Mouse (Mus musculus) myocyte (in vitro differentiated cells): ENCODE measurements around the gene Kctd5. TPM values are rescaled to one million over a fixed set of nuclear protein-coding genes. Genes with fewer than 3 reads are reported as not detected.
"Not testable (repeated sequence)": the region's sequence is repeated elsewhere in the genome, so short reads cannot be mapped to it uniquely, and the experiment has no call there.

Source experiments
- H3K27me3 ChIP-seq: one replicate; pipeline ENCODE4 v1.6.1; 2011; ENCODE audit not compliant: control insufficient read depth, insufficient read depth, insufficient read length
- H3K36me3 ChIP-seq: one replicate; pipeline ENCODE4 v1.6.1; 2011; ENCODE audit not compliant: control insufficient read depth, insufficient read depth
- H3K4me2 ChIP-seq: one replicate; pipeline ENCODE4 v1.6.1; 2011; ENCODE audit warnings: low read depth, control low read depth
- H3K4me3 ChIP-seq: one replicate; pipeline ENCODE4 v1.5.1; 2011; ENCODE audit warnings: mild to moderate bottlenecking, control low read depth, moderate library complexity
- H3K79me2 ChIP-seq: one replicate; pipeline ENCODE4 v1.6.1; 2011; ENCODE audit not compliant: control insufficient read depth, insufficient read depth
- H3ac ChIP-seq: one replicate; pipeline ENCODE4 v1.6.1; 2011; ENCODE audit not compliant: control insufficient read depth, insufficient read length
- CEBPB ChIP-seq: IDR thresholded peaks from 2 replicates; pipeline ENCODE4 v1.6.1; 2011; ENCODE audit warnings: mild to moderate bottlenecking, moderate library complexity; ENCODE audit not compliant: poor library complexity, insufficient read depth, severe bottlenecking
- E2F4 ChIP-seq: IDR thresholded peaks from one replicate; pipeline ENCODE4 v1.6.1; 2011; ENCODE audit warnings: mild to moderate bottlenecking, control low read depth, moderate library complexity; ENCODE audit not compliant: insufficient read depth
- MAX ChIP-seq: IDR thresholded peaks from one replicate; pipeline ENCODE4 v1.6.1; 2011; ENCODE audit warnings: low read depth, mild to moderate bottlenecking, control low read depth
- MYOD1 ChIP-seq, 3 experiments: IDR thresholded peaks; one replicate each; pipeline ENCODE4 v1.6.1; 2011; ENCODE audit warnings: control low read depth in 2 of 3, low read depth in 2 of 3, mild to moderate bottlenecking in 2 of 3, moderate library complexity in 1 of 3; ENCODE audit not compliant: insufficient read length in 2 of 3, control insufficient read depth in 1 of 3
- MYOG ChIP-seq, 3 experiments: IDR thresholded peaks; one replicate each; pipeline ENCODE4 v1.6.1; 2011; ENCODE audit warnings: control low read depth in 2 of 3, low read depth in 2 of 3, mild to moderate bottlenecking in 2 of 3; ENCODE audit not compliant: insufficient read length in 2 of 3, control insufficient read depth in 1 of 3, insufficient read depth in 1 of 3
- POLR2A ChIP-seq: IDR thresholded peaks from one replicate; pipeline ENCODE4 v1.6.1; 2011; ENCODE audit warnings: low read depth, mild to moderate bottlenecking, control low read depth, moderate library complexity; ENCODE audit not compliant: insufficient read length
- POLR2AphosphoS2 ChIP-seq: IDR thresholded peaks from one replicate; pipeline ENCODE4 v1.6.1; 2011; ENCODE audit warnings: low read depth, control low read depth; ENCODE audit not compliant: insufficient read length
- REST ChIP-seq: IDR thresholded peaks from one replicate; pipeline ENCODE4 v1.6.1; 2011; ENCODE audit warnings: mild to moderate bottlenecking, control low read depth, moderate library complexity; ENCODE audit not compliant: insufficient read depth, insufficient read length
- SRF ChIP-seq: IDR thresholded peaks from one replicate; pipeline ENCODE4 v1.6.1; 2011; ENCODE audit warnings: low read depth; ENCODE audit not compliant: control insufficient read depth, insufficient read length
- TCF12 ChIP-seq: IDR thresholded peaks from one replicate; pipeline ENCODE4 v1.6.1; 2011; ENCODE audit warnings: mild to moderate bottlenecking, control low read depth; ENCODE audit not compliant: poor library complexity, insufficient read depth, severe bottlenecking
- TCF3 ChIP-seq: IDR thresholded peaks from one replicate; pipeline ENCODE4 v1.6.1; 2011; ENCODE audit warnings: low read depth, control low read depth; ENCODE audit not compliant: insufficient read length
- USF1 ChIP-seq: IDR thresholded peaks from one replicate; pipeline ENCODE4 v1.6.1; 2011; ENCODE audit warnings: low read depth, mild to moderate bottlenecking, control low read depth, moderate library complexity
- polyA plus RNA-seq: library from polyadenylated mRNA; unstranded; fragments of >200 nt; fragmentation: generic; extraction: Trizol; gene quantifications from one replicate; pipeline ENCODE4 v1.2.1, GENCODE M21; 2012; ENCODE audit warnings: missing spikeins

Kctd5 gene
- polyA plus RNA-seq, 1 experiment, result 41.5 TPM

DNA sequence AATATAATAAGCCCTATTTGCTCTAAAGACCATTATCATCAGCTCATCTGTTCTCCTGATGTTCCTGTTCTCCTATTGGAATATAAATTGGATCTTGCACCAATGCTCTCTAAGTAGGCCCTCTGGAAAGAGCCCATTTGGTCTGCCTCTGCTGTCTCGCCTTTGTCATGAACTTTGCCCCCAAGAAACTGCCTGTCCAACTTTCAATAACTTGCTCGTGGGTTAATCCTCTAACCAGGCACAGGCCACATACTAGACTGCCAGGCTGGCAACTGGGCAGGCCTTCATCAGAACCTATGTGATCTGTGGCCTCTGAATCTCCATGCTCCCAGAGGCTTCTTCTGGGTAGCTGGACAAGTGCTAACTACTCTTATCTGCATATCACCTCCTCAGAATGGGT is 31.8 kb upstream of the Kctd5 start:
- TF ChIP-seq MYOG (IDR thresholded peaks at IDR 0.05; ENCODE audit: control insufficient read depth in 1 of 3, insufficient read depth in 1 of 3, insufficient read length in 2 of 3, low read depth in 2 of 3), result no peak
- no peak for TF ChIP-seq TCF12
- TF ChIP-seq TCF3, result no peak
- TF ChIP-seq POLR2A, result no peak
- no peak for TF ChIP-seq MYOD1 (IDR thresholded peaks at IDR 0.05; ENCODE audit: control insufficient read depth in 1 of 3, insufficient read length in 2 of 3, low read depth in 2 of 3)
- TF ChIP-seq MAX, result no peak
- TF ChIP-seq POLR2AphosphoS2, result no peak
- no peak for TF ChIP-seq CEBPB
- TF ChIP-seq USF1, result no peak
- no peak for TF ChIP-seq SRF
- no peak for TF ChIP-seq E2F4
- no peak for TF ChIP-seq REST
- no peak overlapping the region for H3K4me3 ChIP-seq
- H3K4me2 ChIP-seq, result no peak overlapping the region
- no peaks in the 10 kb centered on the region for H3K79me2 ChIP-seq
- H3K36me3 ChIP-seq, result peaks cover 16% of the 10 kb centered on the region
- no peaks in the 10 kb centered on the region for H3K27me3 ChIP-seq
- no peak overlapping the region for H3ac ChIP-seq

DNA sequence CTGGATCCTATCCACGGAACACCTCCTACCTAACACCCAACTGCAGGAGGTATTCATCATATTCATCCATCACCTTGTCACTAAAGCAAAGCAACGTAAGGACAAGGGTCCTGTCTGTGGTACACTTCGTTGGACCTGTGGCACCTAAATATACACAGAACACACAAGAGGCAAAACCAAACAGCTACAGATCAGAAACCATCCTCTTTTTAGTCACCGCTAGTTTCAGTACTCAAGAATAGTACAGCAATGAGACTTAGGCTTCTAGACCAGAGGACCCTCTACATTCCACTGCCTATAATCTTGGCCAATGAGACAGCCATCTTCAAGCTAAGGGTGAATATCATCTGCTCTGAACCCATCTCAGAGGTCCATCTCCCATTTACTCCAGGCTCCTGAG is 25.1 kb upstream of the Kctd5 start:
- Histone ChIP-seq H3K4me3 (no peak overlapping the region), H3ac (no peak overlapping the region), H3K4me2 (no peak overlapping the region), H3K36me3 (peaks cover 33% of the 10 kb centered on the region), H3K79me2 (no peaks in the 10 kb centered on the region), H3K27me3 (no peaks in the 10 kb centered on the region)
- TF ChIP-seq MAX (no peak), MYOD1 (IDR thresholded peaks at IDR 0.05; ENCODE audit: control insufficient read depth in 1 of 3, insufficient read length in 2 of 3, low read depth in 2 of 3) (no peak), SRF (no peak), POLR2A (no peak), POLR2AphosphoS2 (no peak), E2F4 (no peak), TCF3 (no peak), MYOG (IDR thresholded peaks at IDR 0.05; ENCODE audit: control insufficient read depth in 1 of 3, insufficient read depth in 1 of 3, insufficient read length in 2 of 3, low read depth in 2 of 3) (no peak), TCF12 (no peak), CEBPB (no peak), REST (no peak), USF1 (no peak)

DNA sequence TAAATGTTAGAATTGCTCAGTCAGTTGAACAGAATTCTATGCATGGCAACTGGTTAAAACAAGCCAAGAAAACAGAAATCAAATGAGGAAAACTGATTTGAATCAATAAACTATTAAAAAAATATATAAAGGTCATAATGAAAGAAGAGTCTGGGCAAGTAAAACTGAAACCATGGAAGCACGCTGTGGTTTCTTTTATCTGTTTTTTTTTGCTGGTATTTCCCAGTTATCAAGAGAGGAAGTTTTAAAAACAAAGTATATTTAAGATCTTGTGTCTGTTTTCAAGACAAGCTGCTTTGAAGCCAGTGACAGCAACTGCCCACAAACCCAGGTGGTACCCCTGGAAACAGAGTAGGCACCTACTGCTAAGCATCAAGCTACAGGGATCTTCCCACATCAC is 17.3 kb upstream of the Kctd5 start:
- H3K27me3 ChIP-seq, result no peaks in the 10 kb centered on the region
- no peaks in the 10 kb centered on the region for H3K79me2 ChIP-seq
- no peak overlapping the region for H3ac ChIP-seq
- TF ChIP-seq USF1 (no peak), MYOD1 (IDR thresholded peaks at IDR 0.05; ENCODE audit: control insufficient read depth in 1 of 3, insufficient read length in 2 of 3, low read depth in 2 of 3) (no peak), MYOG (IDR thresholded peaks at IDR 0.05; ENCODE audit: control insufficient read depth in 1 of 3, insufficient read depth in 1 of 3, insufficient read length in 2 of 3, low read depth in 2 of 3) (no peak), SRF (no peak), CEBPB (no peak), POLR2A (no peak), MAX (no peak), POLR2AphosphoS2 (no peak), TCF3 (no peak), TCF12 (no peak), REST (no peak)
- no peak overlapping the region for H3K4me2 ChIP-seq
- H3K36me3 ChIP-seq, result peaks cover 42% of the 10 kb centered on the region
- no peak overlapping the region for H3K4me3 ChIP-seq

DNA sequence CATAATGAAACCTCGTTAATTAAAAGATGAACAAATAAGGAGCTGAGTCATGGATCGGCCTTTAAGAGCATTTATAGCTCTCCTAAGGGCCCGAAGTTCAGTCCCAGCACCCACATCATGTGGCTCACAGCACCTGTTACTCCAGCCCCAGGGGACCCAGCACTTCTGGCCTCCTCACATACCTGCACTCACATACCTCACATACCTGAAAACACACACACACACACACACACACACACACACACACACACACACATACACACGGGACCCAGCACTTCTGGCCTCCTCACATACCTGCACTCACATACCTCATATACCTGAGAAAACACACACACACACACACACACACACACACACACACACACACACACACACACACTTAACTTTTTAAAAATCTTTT is 13.1 kb upstream of the Kctd5 start:
- peaks cover 35% of the 10 kb centered on the region for H3K36me3 ChIP-seq
- not testable (repeated sequence) for H3K4me2 ChIP-seq, H3K4me3 ChIP-seq, H3ac ChIP-seq, H3K27me3 ChIP-seq, H3K79me2 ChIP-seq
- TF ChIP-seq MYOD1 (IDR thresholded peaks at IDR 0.05; ENCODE audit: control insufficient read depth in 1 of 3, insufficient read length in 2 of 3, low read depth in 2 of 3) (peak in 1 of 3 experiments; percentile 29), MYOG (IDR thresholded peaks at IDR 0.05; ENCODE audit: control insufficient read depth in 1 of 3, insufficient read depth in 1 of 3, insufficient read length in 2 of 3, low read depth in 2 of 3) (peak in 1 of 3 experiments; percentile 34)

DNA sequence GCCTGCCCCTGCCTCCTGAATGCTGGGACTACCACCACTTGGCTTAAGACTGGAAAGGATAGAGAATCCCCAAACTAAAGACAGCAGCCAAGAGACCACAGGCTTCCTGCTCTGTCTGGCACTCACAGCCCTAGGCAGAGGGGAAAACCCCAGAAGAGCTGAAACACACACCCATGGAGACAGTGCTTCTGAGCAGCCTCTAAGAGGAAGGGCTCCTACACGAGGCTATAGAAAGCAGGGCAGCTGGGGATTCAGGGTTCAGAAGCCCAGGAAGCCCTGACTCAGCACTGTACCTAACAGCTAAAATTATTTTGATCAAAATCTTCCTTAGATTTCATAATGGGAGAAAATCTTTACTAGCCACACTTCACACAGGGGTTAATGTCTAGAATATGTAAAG is 11.3 kb upstream of the Kctd5 start:
- Histone ChIP-seq H3K4me3 (no peak overlapping the region), H3K36me3 (peaks cover 30% of the 10 kb centered on the region), H3ac (no peak overlapping the region), H3K4me2 (no peak overlapping the region), H3K79me2 (no peaks in the 10 kb centered on the region), H3K27me3 (no peaks in the 10 kb centered on the region)
- no peak for TF ChIP-seq POLR2AphosphoS2
